Mouse (Mus musculus) stomach, postnatal 0 days (tissue): Measurements from ENCODE around the gene Nupr1l. TPM values are rescaled to one million over a fixed set of nuclear protein-coding genes. Genes with fewer than 3 reads are reported as not detected.
A peak's percentile ranks its signal among the peaks of the same experiment; 100 is the strongest.
"Not testable (repeated sequence)": the region's sequence is repeated elsewhere in the genome, so short reads cannot be mapped to it uniquely, and the experiment has no call there.

ENCODE experiments used
- ATAC-seq: fragments of 200-750 bp; cut with Nextera tagmentation; 2 replicates; pipeline ENCODE4 v1.8.0; 2017; ENCODE audit not compliant: low FRiP score, low TSS enrichment
- DNase-seq: peaks from one replicate; pipeline ENCODE4 v3.0.0-alpha.2; 2016; ENCODE audit warnings: low spot score
- H3K27ac ChIP-seq: fragments of 300-500 bp; sonication (generic); replicated peaks from 2 replicates; pipeline ENCODE4 v1.5.1; 2014; ENCODE audit warnings: mild to moderate bottlenecking, control low read depth
- H3K27me3 ChIP-seq: fragments of 300-500 bp; sonication (generic); 2 replicates; pipeline ENCODE4 v1.6.1; 2014; ENCODE audit warnings: low read length; ENCODE audit not compliant: control insufficient read depth, insufficient read depth
- H3K36me3 ChIP-seq: fragments of 300-500 bp; sonication (generic); 2 replicates; pipeline ENCODE4 v1.6.1; 2014; ENCODE audit warnings: low read length, mixed read lengths; ENCODE audit not compliant: control insufficient read depth, insufficient read depth
- H3K4me1 ChIP-seq: fragments of 300-500 bp; sonication (generic); replicated peaks from 2 replicates; pipeline ENCODE4 v1.6.1; 2014; ENCODE audit warnings: antibody characterized with exemption; ENCODE audit not compliant: control insufficient read depth, insufficient read depth
- H3K4me2 ChIP-seq: fragments of 300-500 bp; sonication (generic); replicated peaks from 2 replicates; pipeline ENCODE4 v1.6.1; 2014; ENCODE audit warnings: low read depth, mild to moderate bottlenecking, control low read depth, moderate library complexity
- H3K4me3 ChIP-seq: fragments of 300-500 bp; sonication (generic); 2 replicates; pipeline ENCODE4 v1.5.1; 2014; ENCODE audit warnings: low read depth, low read length, control low read depth
- H3K9ac ChIP-seq: fragments of 300-500 bp; sonication (generic); 2 replicates; pipeline ENCODE4 v1.6.1; 2014; ENCODE audit warnings: mild to moderate bottlenecking, low read length, control low read depth, mixed read lengths
- H3K9me3 ChIP-seq: fragments of 300-500 bp; sonication (generic); 2 replicates; pipeline ENCODE4 v1.6.1; 2016; ENCODE audit warnings: low read length; ENCODE audit not compliant: control insufficient read depth
- CTCF ChIP-seq: IDR thresholded peaks from 2 replicates; pipeline ENCODE4 v1.5.1; 2016; ENCODE audit warnings: antibody characterized with exemption, low read depth, mild to moderate bottlenecking, moderate library complexity
- EP300 ChIP-seq: optimal IDR thresholded peaks from 2 replicates; pipeline ENCODE3; 2016; ENCODE audit warnings: antibody characterized with exemption
- WGBS: fragments of 180-500 bp; shearing (Covaris S2); extraction: QIAGEN DNeasy Blood & Tissue Kit; methylation state at CpG from one replicate; pipeline ENCODE4 v1.1.7; 2014; 5-methylcytosine and 5-hydroxymethylcytosine counted together
- polyA plus RNA-seq: library from polyadenylated mRNA; unstranded; fragments of >200 nt; fragmentation: Nextera tagmentation; extraction: Ambion mirVana; gene quantifications from 2 replicates; pipeline ENCODE4 v1.2.1, GENCODE M21; 2015

The Nupr1l gene
- polyA plus RNA-seq, 1 experiment from 2014 or later, result 3.0 TPM

- Histone ChIP-seq H3K27ac (peak overlapping the region; percentile 97; the same call in 1 of the 2 replicates), H3K9me3 (no peaks in the 10 kb centered on the region), H3K36me3 (0 out of 2 replicates have a peak, but pooled peaks cover 3% of the 10 kb centered on the region), H3K9ac (peak overlapping the region; percentile 86), H3K27me3 (no peaks in the 10 kb centered on the region), H3K4me1 (no peaks in the 10 kb centered on the region), H3K4me3 (peak overlapping the region; percentile 70), H3K4me2 (peak overlapping the region; percentile 60)
- TF ChIP-seq EP300 (no peak), CTCF (no peak)
- DNase-seq, result peak; percentile 44
- no peak for ATAC-seq
- WGBS, result 23% methylated on average over 10 of the region's 10 CpGs
Measured at GRCm38 (mm10) chr5:129886271-129886670, 22.1 kb upstream of the Nupr1l start.

GRCm38 (mm10) chr5:129886911-129887636 is 21.3 kb upstream of the Nupr1l start, which contains the start of gene Chchd2:
Gene Chchd2, minus strand, starts transcription at chr5:129887470.
- TF ChIP-seq CTCF (no peak), EP300 (peak; percentile 87)
- ATAC-seq, result peak; percentile 99
- under 1% methylated on average over 46 of the region's 46 CpGs for WGBS
- Histone ChIP-seq H3K9me3 (no peaks in the 10 kb centered on the region), H3K9ac (peak within 1 kb of the TSS; percentile 86), H3K27ac (peak within 1 kb of the TSS; percentile 97), H3K27me3 (no peaks in the 10 kb centered on the region), H3K4me3 (peak within 1 kb of the TSS; percentile 70), H3K4me2 (peak within 1 kb of the TSS; percentile 60), H3K4me1 (no peaks in the 10 kb centered on the region), H3K36me3 (no peaks in the 10 kb centered on the region)
- DNase-seq, result peak; percentile 92

DNA sequence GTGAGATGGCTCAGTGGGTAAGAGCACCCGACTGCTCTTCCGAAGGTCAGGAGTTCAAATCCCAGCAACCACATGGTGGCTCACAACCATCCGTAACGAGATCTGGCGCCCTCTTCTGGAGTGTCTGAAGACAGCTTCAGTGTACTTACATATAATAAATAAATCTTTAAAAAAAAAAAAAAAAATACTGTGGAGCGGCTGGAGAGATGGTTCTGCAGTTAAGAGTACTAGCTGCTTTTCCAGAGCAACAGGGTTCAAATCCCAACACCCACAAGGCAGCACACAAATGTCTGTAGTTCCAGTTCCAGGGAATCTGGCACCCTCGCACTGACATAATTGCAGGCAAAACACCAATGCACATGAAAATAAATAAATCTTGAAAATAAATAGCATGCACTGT is 17.9 kb upstream of the Nupr1l start:
- not testable (repeated sequence) for ATAC-seq, H3K27ac ChIP-seq, DNase-seq, H3K4me2 ChIP-seq, H3K4me3 ChIP-seq, H3K9ac ChIP-seq, H3K36me3 ChIP-seq, H3K4me1 ChIP-seq, H3K27me3 ChIP-seq, H3K9me3 ChIP-seq
- WGBS, result 79% methylated on average over 4 of the region's 7 CpGs

- H3K4me2 ChIP-seq, result peak within 1 kb of the TSS; percentile 82
- no peaks in the 10 kb centered on the region for H3K9me3 ChIP-seq
- H3K4me1 ChIP-seq, result no peaks in the 10 kb centered on the region
- H3K27ac ChIP-seq, result no peak within 1 kb of the TSS
- no peaks in the 10 kb centered on the region for H3K27me3 ChIP-seq
- H3K36me3 ChIP-seq, result no peaks in the 10 kb centered on the region
- TF ChIP-seq CTCF (no peak), EP300 (no peak)
- peak within 1 kb of the TSS; percentile 48 for H3K4me3 ChIP-seq
- DNase-seq (peak; percentile 91), ATAC-seq (peak; percentile 100)
- 3% methylated on average over 44 of the region's 44 CpGs for WGBS
- H3K9ac ChIP-seq, result peak within 1 kb of the TSS; percentile 63
Measured at GRCm38 (mm10) chr5:129895198-129896088, 12.9 kb upstream of the Nupr1l start, which contains the start of gene Zbed5. Gene Zbed5, plus strand, starts transcription at chr5:129895723.

- H3K36me3 ChIP-seq, result no peaks in the 10 kb centered on the region
- TF ChIP-seq CTCF (no peak), EP300 (no peak)
- H3K9me3 ChIP-seq, result no peaks in the 10 kb centered on the region
- DNase-seq, result no peak
- H3K4me2 ChIP-seq, result no peak within 1 kb of the TSS
- no peak within 1 kb of the TSS for H3K27ac ChIP-seq
- 93% methylated on average over 1 of the region's 1 CpGs for WGBS
- H3K4me1 ChIP-seq, result no peaks in the 10 kb centered on the region
- no peak for ATAC-seq
- H3K4me3 ChIP-seq, result no peak within 1 kb of the TSS
- H3K27me3 ChIP-seq, result no peaks in the 10 kb centered on the region
- H3K9ac ChIP-seq, result no peak within 1 kb of the TSS
Measured at GRCm38 (mm10) chr5:129898449-129898848, 9.9 kb upstream of the Nupr1l start, which contains the start of gene Phkg1. Gene Phkg1, minus strand, starts transcription at chr5:129898549.
